In the genomic region with DNA sequence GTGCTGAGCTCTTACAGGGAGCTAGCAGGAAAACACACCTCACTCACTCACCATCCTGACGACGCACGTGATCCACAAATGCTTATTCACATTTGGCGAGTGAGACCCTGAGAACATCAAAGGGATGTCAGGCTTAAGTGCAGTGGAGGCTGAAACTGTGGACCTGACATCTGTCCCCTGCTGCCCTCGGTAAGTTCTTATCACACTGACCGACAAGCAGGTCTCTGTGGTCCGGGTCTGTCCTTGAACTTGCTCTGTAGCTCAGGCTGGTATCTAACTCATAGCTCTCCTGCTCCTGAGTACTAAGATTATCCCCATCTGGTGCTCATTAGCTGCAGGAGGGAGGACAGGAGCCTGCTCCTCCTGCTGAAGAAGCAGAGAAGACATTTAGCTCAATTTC, we compare ENCODE assay signal across 25 mouse cellular contexts.
A peak's percentile ranks its signal among the peaks of the same experiment; 100 is the strongest.
DNase-seq lines count a peak whose midpoint lies in the region; ATAC-seq lines count a peak whose summit lies in the region.
"Had no signal": no experiment of that assay in that cellular context is flagged by ENCODE, and none has a peak within 500 bp of the region (broad histone marks: within the 10 kb centered on the region; RNA-seq: fewer than 3 reads in every experiment).

No protein-coding gene starts in this region.

- peak overlapping the region; percentile 96 for H3K27ac ChIP-seq in heart, embryonic 12.5 days (ENCODE audit: poor library complexity, severe bottlenecking)
- H3K27ac ChIP-seq: embryonic facial prominence, embryonic 13.5 days; forebrain, embryonic 13.5 days; hindbrain, embryonic 13.5 days; kidney, postnatal 0 days; left cerebral cortex, adult 2 months; liver, embryonic 13.5 days; stomach, embryonic 15.5 days had no signal

- 0 out of 2 replicates have a peak overlapping the region, but pooled peaks have one; percentile 2 for H3K9ac ChIP-seq in heart, embryonic 12.5 days
- H3K9ac ChIP-seq: embryonic facial prominence, embryonic 13.5 days; forebrain, embryonic 13.5 days; hindbrain, embryonic 13.5 days; liver, embryonic 13.5 days; stomach, embryonic 15.5 days had no signal

- WGBS in heart, embryonic 12.5 days = 10% methylated on average over 7 of the region's 7 CpGs

- H3K27me3 ChIP-seq in heart, embryonic 12.5 days (replicated peaks) = no peaks in the 10 kb centered on the region
- H3K27me3 ChIP-seq: embryonic facial prominence, embryonic 13.5 days; forebrain, embryonic 13.5 days; hindbrain, embryonic 13.5 days; liver, embryonic 13.5 days; stomach, embryonic 15.5 days had no signal

- 0 out of 2 replicates have a peak, but pooled peaks have one; percentile 37 for ATAC-seq in heart, embryonic 12.5 days (ENCODE audit: insufficient number of reproducible peaks, low FRiP score)
- peak; percentile 46 for ATAC-seq in megakaryocyte-erythroid progenitor cell, adult 5-6 weeks (replicated peaks; ENCODE audit: low FRiP score, low TSS enrichment, poor library complexity, severe bottlenecking)
- ATAC-seq: forebrain, embryonic 13.5 days; inflammation-experienced regulatory T-cells, adult 6 months; midbrain, embryonic 16.5 days had no signal

- peak; percentile 48 for DNase-seq in embryo, embryonic 10 days (ENCODE audit: low spot score)
- DNase-seq in embryo, embryonic 9.5 days (ENCODE audit: extremely low spot score) = no peak
- no peak for DNase-seq in heart, adult 8-10 months (ENCODE audit: low spot score)
- peak; percentile 34 for DNase-seq in testis, postnatal 10 days (ENCODE audit: low spot score)
- no peak for DNase-seq in testis, postnatal 14 days (ENCODE audit: low spot score)
- no peak for DNase-seq in right cerebral cortex, adult 18-20 months
- DNase-seq: adrenal gland, postnatal 25 days; cerebellum, adult 8-10 months; cerebellum, postnatal 36 days; kidney, adult 18-20 months; liver, embryonic 13.5 days; lung, adult 2 months had no signal

- H3K4me2 ChIP-seq in heart, embryonic 12.5 days = peak overlapping the region; percentile 2; the same call in 1 of the 2 replicates
- H3K4me2 ChIP-seq: embryonic facial prominence, embryonic 13.5 days; forebrain, embryonic 13.5 days; hindbrain, embryonic 13.5 days; liver, embryonic 13.5 days; stomach, embryonic 15.5 days had no signal

- H3K36me3 ChIP-seq in heart, embryonic 12.5 days = no peaks in the 10 kb centered on the region
- H3K36me3 ChIP-seq: embryonic facial prominence, embryonic 13.5 days; hindbrain, embryonic 13.5 days; liver, embryonic 13.5 days; stomach, embryonic 15.5 days had no signal

- peaks cover 75% of the 10 kb centered on the region for H3K4me1 ChIP-seq in heart, embryonic 12.5 days (replicated peaks)
- H3K4me1 ChIP-seq: forebrain, embryonic 13.5 days; hindbrain, embryonic 13.5 days; stomach, embryonic 15.5 days had no signal

- no peak overlapping the region for H3K4me3 ChIP-seq in heart, embryonic 12.5 days
- H3K4me3 ChIP-seq: embryonic facial prominence, embryonic 13.5 days; erythroblast, embryonic 14.5 days; forebrain, embryonic 13.5 days; hindbrain, embryonic 13.5 days; left cerebral cortex, adult 2 months; liver, embryonic 13.5 days; megakaryocyte, embryonic 14.5 days; myocyte; stomach, embryonic 15.5 days had no signal

- no peaks in the 10 kb centered on the region for H3K9me3 ChIP-seq in heart, embryonic 12.5 days (replicated peaks)
- H3K9me3 ChIP-seq: forebrain, embryonic 13.5 days; hindbrain, embryonic 13.5 days; liver, embryonic 13.5 days; stomach, embryonic 15.5 days had no signal

Comparison
In these comparisons a context has a peak if more than half of its experiments do, and no peak if none do; other contexts are left out.
1. DNase-seq: peak in embryo, embryonic 10 days (single experiment) and testis, postnatal 10 days (single experiment); none in embryo, embryonic 9.5 days (single experiment), heart, adult 8-10 months (single experiment), testis, postnatal 14 days (single experiment) and right cerebral cortex, adult 18-20 months (single experiment).